Mouse (Mus musculus): ENCODE data around the gene Dnaja2. TPM values are rescaled to one million over a fixed set of nuclear protein-coding genes. Genes with fewer than 3 reads are reported as not detected.

Dnaja2 gene
- total RNA-seq (2014; rRNA removed; ENCODE audit: low replicate concordance) (72.3 and 104 TPM in 2 replicates), polyA plus RNA-seq (2015; fragmentation: Nextera tagmentation; extraction: Ambion mirVana) (150 and 161 TPM in 2 replicates)

DNA sequence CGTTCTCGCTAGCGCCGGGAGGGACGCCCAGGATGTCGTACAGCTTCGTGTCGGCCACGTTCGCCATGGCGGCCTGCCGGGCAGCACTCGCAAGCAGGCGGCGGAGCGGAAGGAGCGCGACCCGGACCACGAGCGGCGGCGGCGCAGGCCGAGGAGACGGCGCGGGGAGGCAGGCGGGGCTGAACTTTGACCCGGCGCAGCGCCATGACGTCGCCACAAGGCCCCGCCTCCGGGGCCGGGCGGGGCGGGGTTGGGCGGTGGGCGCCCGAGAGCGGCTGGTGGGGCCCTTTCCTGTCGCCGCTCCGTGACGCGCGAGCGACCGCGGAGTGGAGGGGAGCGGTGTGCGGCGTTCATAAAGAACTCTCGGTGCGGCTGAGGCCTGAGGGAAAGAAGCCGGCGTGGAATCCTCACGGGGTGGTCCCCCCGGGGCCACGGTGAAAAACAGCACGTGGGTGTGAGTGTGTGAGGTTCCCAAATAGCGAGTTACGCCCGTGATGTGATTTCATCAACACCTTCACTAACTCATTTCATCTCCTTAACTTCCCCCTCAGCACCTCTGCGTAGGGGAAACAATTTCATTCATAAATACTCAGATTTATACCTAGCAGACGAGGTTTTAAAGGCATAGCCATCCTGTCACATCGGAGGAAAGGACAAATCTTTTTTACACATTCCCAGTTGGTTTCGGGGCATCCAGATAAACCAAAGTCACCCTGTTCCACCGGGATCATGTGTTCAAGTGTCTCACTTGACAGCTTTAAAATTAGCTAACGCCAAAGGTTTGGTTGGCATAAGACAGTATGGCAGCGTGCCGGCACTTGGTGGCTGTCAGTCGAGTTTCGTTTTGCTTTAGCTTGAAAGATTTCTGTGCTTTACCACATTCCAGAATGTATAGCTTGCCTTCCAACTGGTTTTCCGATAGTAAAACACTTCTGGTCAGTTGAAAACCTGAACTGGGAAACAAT lies at the start of gene Dnaja2:
Dnaja2 (minus strand) TSS at position 164 of the 965 bp plus-strand sequence.
- Histone ChIP-seq H3K36me3 (replicated peaks; ENCODE audit: control insufficient read depth, insufficient read depth, low read length) (peaks cover 21% of the 10 kb centered on the region), H3K9ac (replicated peaks; ENCODE audit: low read depth, low read length) (peak within 1 kb of the TSS; percentile 97), H3K27me3 (ENCODE audit: control insufficient read depth, insufficient read depth, low read length) (no peaks in the 10 kb centered on the region), H3K4me2 (ENCODE audit: low read depth, low read length) (peak within 1 kb of the TSS; percentile 96), H3K4me3 (ENCODE audit: low read depth, low read length) (peak within 1 kb of the TSS; percentile 95), H3K27ac (ENCODE audit: low read depth) (peak within 1 kb of the TSS; percentile 96), H3K9me3 (replicated peaks; ENCODE audit: control insufficient read depth, low read length) (no peaks in the 10 kb centered on the region), H3K4me1 (ENCODE audit: control insufficient read depth, insufficient read depth) (0 out of 2 replicates have a peak, but pooled peaks cover 11% of the 10 kb centered on the region)
- DNase-seq (ENCODE audit: low spot score) (peak; percentile 80), ATAC-seq (ENCODE audit: insufficient read depth, low read depth) (peak; percentile 95)
- TF ChIP-seq EP300 (IDR thresholded peaks at IDR 0.05; ENCODE audit: low read depth), result no peak
- no peak for TF ChIP-seq CTCF (IDR thresholded peaks at IDR 0.05; ENCODE audit: low read depth)
- WGBS, result under 1% methylated on average over 64 of the region's 77 CpGs

DNA sequence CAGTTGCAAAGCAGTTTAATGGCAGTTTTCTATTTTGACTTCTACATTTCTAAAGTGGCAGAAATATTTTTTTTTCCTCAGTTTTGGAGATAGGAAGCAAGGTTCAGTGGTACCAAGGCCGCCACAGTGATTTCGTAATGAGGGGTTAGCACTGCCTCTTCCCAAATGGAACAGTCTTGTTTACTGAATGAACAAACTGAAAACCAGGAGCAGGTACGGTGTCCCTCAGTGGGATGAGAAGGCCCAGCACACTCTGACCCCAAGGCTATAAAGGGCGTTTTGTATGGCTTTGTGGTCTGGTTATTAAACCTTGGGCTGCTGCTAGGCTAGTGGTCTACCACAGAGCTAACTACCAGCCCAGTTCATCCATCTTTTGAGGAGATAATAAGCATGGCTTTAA lies 49.1 kb upstream of the Dnaja2 start:
- no peak for TF ChIP-seq CTCF (IDR thresholded peaks at IDR 0.05; ENCODE audit: low read depth)
- Histone ChIP-seq H3K27me3 (ENCODE audit: control insufficient read depth, insufficient read depth, low read length) (no peaks in the 10 kb centered on the region), H3K4me3 (ENCODE audit: low read depth, low read length) (no peak overlapping the region), H3K9me3 (replicated peaks; ENCODE audit: control insufficient read depth, low read length) (no peaks in the 10 kb centered on the region), H3K4me1 (ENCODE audit: control insufficient read depth, insufficient read depth) (no peaks in the 10 kb centered on the region), H3K27ac (ENCODE audit: low read depth) (no peak overlapping the region), H3K36me3 (replicated peaks; ENCODE audit: control insufficient read depth, insufficient read depth, low read length) (no peaks in the 10 kb centered on the region), H3K9ac (replicated peaks; ENCODE audit: low read depth, low read length) (no peak overlapping the region), H3K4me2 (ENCODE audit: low read depth, low read length) (no peak overlapping the region)
- ATAC-seq (ENCODE audit: insufficient read depth, low read depth), result no peak
- DNase-seq (ENCODE audit: low spot score), result no peak
- WGBS, result 82% methylated on average over 4 of the region's 4 CpGs

DNA sequence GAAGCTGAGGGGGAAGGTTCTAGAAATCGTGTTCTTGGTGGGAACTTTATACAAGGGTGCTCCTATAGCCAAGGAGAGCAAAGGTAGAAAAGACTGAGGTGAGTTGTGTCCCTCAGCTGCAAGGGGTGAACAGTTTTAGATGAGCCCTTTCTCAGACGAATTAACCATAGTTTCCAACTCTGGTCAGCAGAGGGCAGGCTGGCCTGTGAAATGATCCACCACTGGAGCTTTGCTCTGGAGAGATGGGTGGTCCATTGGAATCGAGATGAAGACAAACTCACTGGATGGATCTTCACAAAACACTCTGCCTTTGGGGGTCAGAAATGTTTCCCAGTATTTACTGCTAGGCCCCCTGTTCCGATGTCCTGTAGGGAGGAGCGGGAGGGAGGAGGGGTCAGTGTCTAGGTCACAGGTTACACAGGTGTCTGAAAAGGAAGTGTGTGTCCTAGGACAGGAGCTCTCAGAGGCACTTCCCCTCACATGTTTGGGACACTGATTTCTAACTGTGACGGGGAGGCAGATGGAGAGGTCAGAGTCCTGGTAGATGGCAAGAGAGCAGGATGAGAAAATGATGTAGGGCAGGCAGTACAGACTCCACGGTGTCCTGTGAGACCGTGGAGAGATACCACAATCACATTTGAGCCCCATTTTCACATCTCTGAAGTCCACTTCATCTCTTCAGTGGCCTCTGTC lies 48.2 kb upstream of the Dnaja2 start:
- no peaks in the 10 kb centered on the region for H3K9me3 ChIP-seq (replicated peaks; ENCODE audit: control insufficient read depth, low read length)
- peak; percentile 76 for TF ChIP-seq CTCF (IDR thresholded peaks at IDR 0.05; ENCODE audit: low read depth)
- TF ChIP-seq EP300 (IDR thresholded peaks at IDR 0.05; ENCODE audit: low read depth), result no peak
- peak; percentile 63 for ATAC-seq (ENCODE audit: insufficient read depth, low read depth)
- no peak overlapping the region for H3K9ac ChIP-seq (replicated peaks; ENCODE audit: low read depth, low read length)
- H3K36me3 ChIP-seq (replicated peaks; ENCODE audit: control insufficient read depth, insufficient read depth, low read length), result no peaks in the 10 kb centered on the region
- no peak overlapping the region for H3K4me2 ChIP-seq (ENCODE audit: low read depth, low read length)
- peak; percentile 39 for DNase-seq (ENCODE audit: low spot score)
- 33% methylated on average over 8 of the region's 8 CpGs for WGBS
- no peaks in the 10 kb centered on the region for H3K4me1 ChIP-seq (ENCODE audit: control insufficient read depth, insufficient read depth)
- no peak overlapping the region for H3K27ac ChIP-seq (ENCODE audit: low read depth)
- H3K4me3 ChIP-seq (ENCODE audit: low read depth, low read length), result no peak overlapping the region
- no peaks in the 10 kb centered on the region for H3K27me3 ChIP-seq (ENCODE audit: control insufficient read depth, insufficient read depth, low read length)

DNA sequence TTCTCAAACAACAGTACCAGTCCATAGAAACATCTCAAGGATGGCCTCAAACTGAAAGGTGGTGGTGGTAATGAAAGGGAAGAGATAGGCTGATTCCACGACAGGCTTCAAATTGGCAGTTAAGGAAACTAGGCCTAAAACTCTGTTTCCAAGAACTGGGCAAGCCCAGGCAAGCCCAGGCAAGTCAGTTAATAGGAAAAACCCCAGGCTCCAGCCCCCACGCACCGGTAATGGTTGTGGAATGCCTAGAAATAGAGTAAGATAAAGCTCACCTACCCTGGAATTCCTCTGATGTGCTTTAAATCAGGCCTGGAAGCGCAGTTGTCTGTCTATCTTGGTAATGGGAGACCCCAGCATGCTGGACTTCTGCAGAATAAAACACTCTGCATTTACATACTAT lies 47.6 kb upstream of the Dnaja2 start:
- Histone ChIP-seq H3K27me3 (ENCODE audit: control insufficient read depth, insufficient read depth, low read length) (no peaks in the 10 kb centered on the region), H3K36me3 (replicated peaks; ENCODE audit: control insufficient read depth, insufficient read depth, low read length) (no peaks in the 10 kb centered on the region), H3K4me3 (ENCODE audit: low read depth, low read length) (no peak overlapping the region), H3K9me3 (replicated peaks; ENCODE audit: control insufficient read depth, low read length) (no peaks in the 10 kb centered on the region), H3K27ac (ENCODE audit: low read depth) (no peak overlapping the region), H3K9ac (replicated peaks; ENCODE audit: low read depth, low read length) (no peak overlapping the region), H3K4me2 (ENCODE audit: low read depth, low read length) (no peak overlapping the region), H3K4me1 (ENCODE audit: control insufficient read depth, insufficient read depth) (no peaks in the 10 kb centered on the region)
- TF ChIP-seq EP300 (IDR thresholded peaks at IDR 0.05; ENCODE audit: low read depth), result no peak
- TF ChIP-seq CTCF (IDR thresholded peaks at IDR 0.05; ENCODE audit: low read depth), result no peak
- DNase-seq (ENCODE audit: low spot score) (no peak), ATAC-seq (ENCODE audit: insufficient read depth, low read depth) (no peak)
- 56% methylated on average over 4 of the region's 4 CpGs for WGBS

DNA sequence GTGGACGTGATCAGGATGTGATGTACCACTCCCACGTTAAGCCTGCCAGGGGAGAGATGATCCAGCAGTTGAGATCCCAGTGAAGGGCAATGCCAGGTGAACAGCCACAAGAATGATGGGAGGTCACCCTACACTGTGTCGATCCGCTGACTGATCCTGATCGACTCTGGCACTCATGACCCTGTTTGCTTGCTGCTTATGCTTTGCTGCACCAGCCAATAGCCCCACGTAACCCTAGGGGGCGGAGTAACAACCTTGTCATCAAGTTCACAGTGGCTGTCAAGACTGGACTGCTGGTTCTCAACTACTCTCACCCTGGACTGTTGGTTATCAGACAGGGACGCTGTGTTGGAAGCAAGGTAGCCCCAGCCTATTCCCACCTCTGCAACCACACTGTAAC lies 46.6 kb upstream of the Dnaja2 start:
- Histone ChIP-seq H3K4me3 (ENCODE audit: low read depth, low read length) (no peak overlapping the region), H3K36me3 (replicated peaks; ENCODE audit: control insufficient read depth, insufficient read depth, low read length) (no peaks in the 10 kb centered on the region), H3K27ac (ENCODE audit: low read depth) (no peak overlapping the region), H3K27me3 (ENCODE audit: control insufficient read depth, insufficient read depth, low read length) (no peaks in the 10 kb centered on the region), H3K4me1 (ENCODE audit: control insufficient read depth, insufficient read depth) (no peaks in the 10 kb centered on the region), H3K9ac (replicated peaks; ENCODE audit: low read depth, low read length) (no peak overlapping the region), H3K9me3 (replicated peaks; ENCODE audit: control insufficient read depth, low read length) (no peaks in the 10 kb centered on the region), H3K4me2 (ENCODE audit: low read depth, low read length) (no peak overlapping the region)
- TF ChIP-seq EP300 (IDR thresholded peaks at IDR 0.05; ENCODE audit: low read depth), result no peak
- no peak for TF ChIP-seq CTCF (IDR thresholded peaks at IDR 0.05; ENCODE audit: low read depth)
- DNase-seq (ENCODE audit: low spot score), result no peak
- no peak for ATAC-seq (ENCODE audit: insufficient read depth, low read depth)
- 45% methylated on average over 8 of the region's 8 CpGs for WGBS

Data from heart, postnatal 0 days (tissue).